In genomic region chr9:34912996-34913395, GRCm38 (mm10) we compare ENCODE assay signal across 8 mouse cellular contexts.
A peak's percentile ranks its signal among the peaks of the same experiment; 100 is the strongest.
DNase-seq lines count a peak whose midpoint lies in the region; ATAC-seq and TF ChIP-seq lines count a peak whose summit lies in the region.

No protein-coding gene starts in this region.

- H3K4me3 ChIP-seq in midbrain, embryonic 12.5 days = no peak overlapping the region
- H3K4me3 ChIP-seq in midbrain, embryonic 16.5 days (ENCODE audit: low read depth, low read length) = no peak overlapping the region
- H3K4me3 ChIP-seq in hindbrain, embryonic 16.5 days (ENCODE audit: low read length) = no peak overlapping the region
- H3K4me3 ChIP-seq in intestine, postnatal 0 days (ENCODE audit: low read depth, low read length) = no peak overlapping the region

- H3K9ac ChIP-seq in midbrain, embryonic 12.5 days (replicated peaks) = no peak overlapping the region
- H3K9ac ChIP-seq in midbrain, embryonic 16.5 days (ENCODE audit: low read depth, low read length) = no peak overlapping the region
- H3K9ac ChIP-seq in hindbrain, embryonic 16.5 days (ENCODE audit: low read depth, low read length) = no peak overlapping the region
- H3K9ac ChIP-seq in intestine, postnatal 0 days (ENCODE audit: low read depth, low read length) = no peak overlapping the region

- peak; percentile 26 for DNase-seq in c-Kit-positive CD71-positive TER-119-positive erythroid progenitor cells, embryonic 14.5 days (ENCODE audit: low spot score)
- DNase-seq in lung, postnatal 14 days = peak; percentile 60
- DNase-seq in yolk sac, embryonic 10.5 days (ENCODE audit: low spot score) = peak; percentile 64
- no peak for DNase-seq in right cerebral cortex, postnatal 36 days (ENCODE audit: low spot score in 2 of 2)

- 0 out of 2 replicates have a peak, but pooled peaks cover 6% of the 10 kb centered on the region for H3K27me3 ChIP-seq in midbrain, embryonic 12.5 days
- H3K27me3 ChIP-seq in midbrain, embryonic 16.5 days (ENCODE audit: control insufficient read depth, insufficient read depth, low read depth, low read length) = no peaks in the 10 kb centered on the region
- H3K27me3 ChIP-seq in hindbrain, embryonic 16.5 days (replicated peaks; ENCODE audit: control insufficient read depth, insufficient read depth, low read length) = no peaks in the 10 kb centered on the region
- no peaks in the 10 kb centered on the region for H3K27me3 ChIP-seq in intestine, postnatal 0 days (replicated peaks; ENCODE audit: control insufficient read depth, insufficient read depth, low read length)

- H3K4me1 ChIP-seq in midbrain, embryonic 12.5 days = no peaks in the 10 kb centered on the region
- H3K4me1 ChIP-seq in midbrain, embryonic 16.5 days (ENCODE audit: control insufficient read depth, insufficient read depth, low read length) = 0 out of 2 replicates have a peak, but pooled peaks cover 5% of the 10 kb centered on the region
- no peaks in the 10 kb centered on the region; the same call in 1 of the 2 replicates for H3K4me1 ChIP-seq in hindbrain, embryonic 16.5 days (ENCODE audit: control insufficient read depth, insufficient read depth, low read depth, low read length)
- H3K4me1 ChIP-seq in intestine, postnatal 0 days (replicated peaks; ENCODE audit: control insufficient read depth, insufficient read depth, low read length) = no peaks in the 10 kb centered on the region

- no peak for TF ChIP-seq CTCF in intestine, postnatal 0 days (IDR thresholded peaks at IDR 0.05; ENCODE audit: low read depth)

- no peaks in the 10 kb centered on the region for H3K9me3 ChIP-seq in midbrain, embryonic 12.5 days
- H3K9me3 ChIP-seq in midbrain, embryonic 16.5 days (replicated peaks; ENCODE audit: control insufficient read depth, low read length, poor library complexity, severe bottlenecking) = no peaks in the 10 kb centered on the region
- no peaks in the 10 kb centered on the region for H3K9me3 ChIP-seq in hindbrain, embryonic 16.5 days (ENCODE audit: control insufficient read depth, low read length)
- H3K9me3 ChIP-seq in intestine, postnatal 0 days (ENCODE audit: control insufficient read depth) = no peaks in the 10 kb centered on the region

- no peaks in the 10 kb centered on the region for H3K36me3 ChIP-seq in midbrain, embryonic 12.5 days
- no peaks in the 10 kb centered on the region for H3K36me3 ChIP-seq in midbrain, embryonic 16.5 days (ENCODE audit: control insufficient read depth, insufficient read depth, low read length)
- no peaks in the 10 kb centered on the region for H3K36me3 ChIP-seq in hindbrain, embryonic 16.5 days (ENCODE audit: control insufficient read depth, insufficient read depth, low read length)
- no peaks in the 10 kb centered on the region for H3K36me3 ChIP-seq in intestine, postnatal 0 days (ENCODE audit: control insufficient read depth, insufficient read depth)

- WGBS in midbrain, embryonic 12.5 days = 7% methylated on average over 5 of the region's 5 CpGs
- 17% methylated on average over 5 of the region's 5 CpGs for WGBS in midbrain, embryonic 16.5 days
- WGBS in hindbrain, embryonic 16.5 days = 11% methylated on average over 5 of the region's 5 CpGs
- 4% methylated on average over 5 of the region's 5 CpGs for WGBS in intestine, postnatal 0 days

- no peak overlapping the region for H3K27ac ChIP-seq in midbrain, embryonic 12.5 days (replicated peaks)
- H3K27ac ChIP-seq in midbrain, embryonic 16.5 days (ENCODE audit: low read length) = no peak overlapping the region
- H3K27ac ChIP-seq in hindbrain, embryonic 16.5 days (ENCODE audit: low read depth, low read length) = no peak overlapping the region
- no peak overlapping the region for H3K27ac ChIP-seq in intestine, postnatal 0 days (ENCODE audit: low read depth, low read length)

- no peak overlapping the region for H3K4me2 ChIP-seq in midbrain, embryonic 12.5 days (replicated peaks)
- H3K4me2 ChIP-seq in midbrain, embryonic 16.5 days (ENCODE audit: low read length) = no peak overlapping the region
- H3K4me2 ChIP-seq in hindbrain, embryonic 16.5 days (ENCODE audit: low read length) = no peak overlapping the region
- H3K4me2 ChIP-seq in intestine, postnatal 0 days (replicated peaks; ENCODE audit: low read depth) = no peak overlapping the region

- 0 out of 2 replicates have a peak, but pooled peaks have one; percentile 16 for ATAC-seq in midbrain, embryonic 12.5 days (ENCODE audit: low FRiP score, low read depth)
- no peak for ATAC-seq in midbrain, embryonic 16.5 days
- 0 out of 2 replicates have a peak, but pooled peaks have one; percentile 7 for ATAC-seq in hindbrain, embryonic 16.5 days
- ATAC-seq in intestine, postnatal 0 days = no peak

Comparison
In these comparisons a context has a peak if more than half of its experiments do, and no peak if none do; other contexts are left out.
1. ATAC-seq: peak in midbrain, embryonic 12.5 days (single experiment) and hindbrain, embryonic 16.5 days (single experiment); none in midbrain, embryonic 16.5 days (single experiment) and intestine, postnatal 0 days (single experiment).
2. DNase-seq: peak in c-Kit-positive CD71-positive TER-119-positive erythroid progenitor cells, embryonic 14.5 days (single experiment), lung, postnatal 14 days (single experiment) and yolk sac, embryonic 10.5 days (single experiment); none in right cerebral cortex, postnatal 36 days (0 of 2).